Mouse (Mus musculus): ENCODE measurements around the gene Pphln1. TPM values are rescaled to one million over a fixed set of nuclear protein-coding genes. Genes with fewer than 3 reads are reported as not detected.

Gene Pphln1
- polyA plus RNA-seq, 1 experiment, result 2.3 TPM

- H3K36me3 ChIP-seq (ENCODE audit: control insufficient read depth, insufficient read depth, low read length), result peaks cover 1% of the 10 kb centered on the region; the same call in 1 of the 2 replicates
- no peak for TF ChIP-seq POLR2A (IDR thresholded peaks at IDR 0.05; ENCODE audit: low read depth, low read length)
- TF ChIP-seq CTCF (IDR thresholded peaks at IDR 0.05; ENCODE audit: extremely low read depth, insufficient read length, insufficient replicate concordance, low read depth, low read length), result no peak
- WGBS, result 61% methylated on average over 11 of the region's 11 CpGs
Measured at GRCm38 (mm10) chr15:93433811-93434210, 35.7 kb downstream of the Pphln1 start.

GRCm38 (mm10) chr15:93435998-93436397, 37.8 kb downstream of the Pphln1 start:
- H3K27me3 ChIP-seq (ENCODE audit: control insufficient read depth, insufficient read depth, low read length), result no peaks in the 10 kb centered on the region
- 84% methylated on average over 12 of the region's 12 CpGs for WGBS
- H3K4me3 ChIP-seq (ENCODE audit: low read depth, low read length), result no peak overlapping the region
- H3K4me1 ChIP-seq (ENCODE audit: control insufficient read depth, insufficient read depth, insufficient read length, low read length), result no peaks in the 10 kb centered on the region
- no peak overlapping the region for H3K27ac ChIP-seq (ENCODE audit: insufficient read depth, low read depth, low read length)
- TF ChIP-seq CTCF (IDR thresholded peaks at IDR 0.05; ENCODE audit: extremely low read depth, insufficient read length, insufficient replicate concordance, low read depth, low read length), result no peak
- no peak for TF ChIP-seq POLR2A (IDR thresholded peaks at IDR 0.05; ENCODE audit: low read depth, low read length)
- H3K36me3 ChIP-seq (ENCODE audit: control insufficient read depth, insufficient read depth, low read length), result no peaks in the 10 kb centered on the region; the same call in 1 of the 2 replicates

More at GRCm38 (mm10) chr15:93433811-93434210, 35.7 kb downstream of the Pphln1 start:
- no peak overlapping the region for H3K4me3 ChIP-seq (ENCODE audit: low read depth, low read length)
- no peaks in the 10 kb centered on the region for H3K27me3 ChIP-seq (ENCODE audit: control insufficient read depth, insufficient read depth, low read length)
- no peak overlapping the region for H3K27ac ChIP-seq (ENCODE audit: insufficient read depth, low read depth, low read length)
- no peaks in the 10 kb centered on the region for H3K4me1 ChIP-seq (ENCODE audit: control insufficient read depth, insufficient read depth, insufficient read length, low read length)

GRCm38 (mm10) chr15:93438663-93439062, 40.5 kb downstream of the Pphln1 start:
- TF ChIP-seq CTCF (IDR thresholded peaks at IDR 0.05; ENCODE audit: extremely low read depth, insufficient read length, insufficient replicate concordance, low read depth, low read length) (peak; percentile 63; the same call in 1 of the 2 replicates), POLR2A (IDR thresholded peaks at IDR 0.05; ENCODE audit: low read depth, low read length) (no peak)
- no peak overlapping the region for H3K4me3 ChIP-seq (ENCODE audit: low read depth, low read length)
- 59% methylated on average over 5 of the region's 5 CpGs for WGBS
- H3K27me3 ChIP-seq (ENCODE audit: control insufficient read depth, insufficient read depth, low read length), result no peaks in the 10 kb centered on the region
- H3K36me3 ChIP-seq (ENCODE audit: control insufficient read depth, insufficient read depth, low read length), result peaks cover 16% of the 10 kb centered on the region
- peaks cover 4% of the 10 kb centered on the region; the same call in 1 of the 2 replicates for H3K4me1 ChIP-seq (ENCODE audit: control insufficient read depth, insufficient read depth, insufficient read length, low read length)
- H3K27ac ChIP-seq (ENCODE audit: insufficient read depth, low read depth, low read length), result no peak overlapping the region

GRCm38 (mm10) chr15:93442271-93442670, 44.1 kb downstream of the Pphln1 start:
- no peak for TF ChIP-seq POLR2A (IDR thresholded peaks at IDR 0.05; ENCODE audit: low read depth, low read length)
- TF ChIP-seq CTCF (IDR thresholded peaks at IDR 0.05; ENCODE audit: extremely low read depth, insufficient read length, insufficient replicate concordance, low read depth, low read length), result no peak
- 94% methylated on average over 4 of the region's 4 CpGs for WGBS
- Histone ChIP-seq H3K4me1 (ENCODE audit: control insufficient read depth, insufficient read depth, insufficient read length, low read length) (peaks cover 5% of the 10 kb centered on the region; the same call in 1 of the 2 replicates), H3K27me3 (ENCODE audit: control insufficient read depth, insufficient read depth, low read length) (no peaks in the 10 kb centered on the region), H3K4me3 (ENCODE audit: low read depth, low read length) (no peak overlapping the region), H3K36me3 (ENCODE audit: control insufficient read depth, insufficient read depth, low read length) (peaks cover 17% of the 10 kb centered on the region), H3K27ac (ENCODE audit: insufficient read depth, low read depth, low read length) (no peak overlapping the region)

GRCm38 (mm10) chr15:93443676-93444075, 45.5 kb downstream of the Pphln1 start:
- TF ChIP-seq CTCF (IDR thresholded peaks at IDR 0.05; ENCODE audit: extremely low read depth, insufficient read length, insufficient replicate concordance, low read depth, low read length) (no peak), POLR2A (IDR thresholded peaks at IDR 0.05; ENCODE audit: low read depth, low read length) (no peak)
- WGBS, result 42% methylated on average over 6 of the region's 6 CpGs
- Histone ChIP-seq H3K4me3 (ENCODE audit: low read depth, low read length) (no peak overlapping the region), H3K27me3 (ENCODE audit: control insufficient read depth, insufficient read depth, low read length) (no peaks in the 10 kb centered on the region), H3K36me3 (ENCODE audit: control insufficient read depth, insufficient read depth, low read length) (peaks cover 17% of the 10 kb centered on the region), H3K4me1 (ENCODE audit: control insufficient read depth, insufficient read depth, insufficient read length, low read length) (peaks cover 5% of the 10 kb centered on the region; the same call in 1 of the 2 replicates), H3K27ac (ENCODE audit: insufficient read depth, low read depth, low read length) (no peak overlapping the region)

DNA sequence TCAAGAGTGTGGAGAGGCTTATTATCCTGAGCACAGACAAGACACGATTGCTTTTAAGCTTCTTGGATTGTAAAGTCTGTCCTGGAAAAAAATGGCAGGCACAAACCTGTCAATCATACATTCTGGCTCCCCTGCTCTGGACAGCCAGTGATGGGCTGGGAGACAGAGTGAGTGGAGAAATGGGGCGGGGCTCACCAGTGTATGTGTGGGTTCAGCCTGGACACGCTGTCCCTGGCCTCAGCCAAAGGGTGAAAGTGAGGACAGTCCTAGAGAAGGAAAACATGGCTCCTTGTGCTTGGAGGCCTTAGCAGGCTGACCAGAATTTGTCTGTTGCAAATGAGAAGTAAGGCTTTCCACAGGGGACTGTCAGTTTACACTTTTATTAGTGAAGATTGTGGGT, 50.7 kb downstream of the Pphln1 start:
- WGBS, result 86% methylated on average over 3 of the region's 3 CpGs
- Histone ChIP-seq H3K4me3 (ENCODE audit: low read depth, low read length) (no peak overlapping the region), H3K36me3 (ENCODE audit: control insufficient read depth, insufficient read depth, low read length) (no peaks in the 10 kb centered on the region), H3K27me3 (ENCODE audit: control insufficient read depth, insufficient read depth, low read length) (no peaks in the 10 kb centered on the region), H3K27ac (ENCODE audit: insufficient read depth, low read depth, low read length) (no peak overlapping the region), H3K4me1 (ENCODE audit: control insufficient read depth, insufficient read depth, insufficient read length, low read length) (no peaks in the 10 kb centered on the region)
- TF ChIP-seq CTCF (IDR thresholded peaks at IDR 0.05; ENCODE audit: extremely low read depth, insufficient read length, insufficient replicate concordance, low read depth, low read length) (no peak), POLR2A (IDR thresholded peaks at IDR 0.05; ENCODE audit: low read depth, low read length) (no peak)

- no peak overlapping the region for H3K4me3 ChIP-seq (ENCODE audit: low read depth, low read length)
- TF ChIP-seq POLR2A (IDR thresholded peaks at IDR 0.05; ENCODE audit: low read depth, low read length) (no peak), CTCF (IDR thresholded peaks at IDR 0.05; ENCODE audit: extremely low read depth, insufficient read length, insufficient replicate concordance, low read depth, low read length) (no peak)
- H3K27ac ChIP-seq (ENCODE audit: insufficient read depth, low read depth, low read length), result no peak overlapping the region
- no peaks in the 10 kb centered on the region for H3K27me3 ChIP-seq (ENCODE audit: control insufficient read depth, insufficient read depth, low read length)
- H3K4me1 ChIP-seq (ENCODE audit: control insufficient read depth, insufficient read depth, insufficient read length, low read length), result no peaks in the 10 kb centered on the region
- 82% methylated on average over 1 of the region's 1 CpGs for WGBS
- H3K36me3 ChIP-seq (ENCODE audit: control insufficient read depth, insufficient read depth, low read length), result peaks cover 9% of the 10 kb centered on the region; the same call in 1 of the 2 replicates
Measured at GRCm38 (mm10) chr15:93453296-93453695, 55.1 kb downstream of the Pphln1 start.

Data from small intestine, adult 2 months (tissue).